ENCODE assay signal across 9 mouse cellular contexts in the genomic region with DNA sequence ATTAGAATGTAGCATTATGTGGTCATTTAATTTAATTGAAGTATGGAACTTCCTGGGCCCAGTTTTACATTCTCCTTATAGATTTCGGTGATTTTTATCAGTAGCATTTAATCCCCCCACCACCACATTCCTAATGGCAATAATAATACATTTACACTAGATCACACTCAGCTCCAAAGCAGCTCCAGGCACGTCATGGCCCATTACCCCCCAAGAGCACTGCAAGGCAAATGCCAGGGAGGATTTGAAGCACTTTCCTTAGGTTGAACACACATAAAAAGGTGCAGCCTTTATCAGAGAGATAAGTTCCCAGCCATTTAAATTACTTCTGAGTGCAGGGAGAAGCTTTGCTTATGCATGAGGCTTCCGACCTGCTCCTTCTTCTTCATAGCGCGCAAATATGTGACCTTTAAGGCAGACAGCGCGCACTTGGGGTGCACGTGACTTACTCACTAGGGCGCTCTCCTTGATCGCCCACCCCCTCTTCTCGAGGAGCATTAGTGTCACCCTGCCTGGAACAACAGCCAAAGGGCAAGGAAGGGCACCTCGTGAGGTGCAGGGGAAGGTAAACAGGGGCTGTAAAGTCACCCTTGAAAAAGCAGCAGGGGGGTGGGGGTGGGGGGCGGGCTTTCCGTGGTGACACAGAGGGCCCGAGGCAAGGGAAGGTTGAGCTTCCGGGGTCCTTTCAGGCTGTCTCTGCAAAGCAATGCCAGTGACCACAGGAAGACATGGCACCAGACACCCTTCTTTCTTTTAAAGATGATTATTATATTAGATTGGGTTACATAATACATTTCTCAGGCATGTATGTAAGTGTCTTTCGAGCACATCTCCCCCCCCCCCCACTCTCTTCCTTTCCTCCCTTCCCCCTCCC.
A peak's percentile ranks its signal among the peaks of the same experiment; 100 is the strongest.
DNase-seq lines count a peak whose midpoint lies in the region; ATAC-seq lines count a peak whose summit lies in the region.
"Had no signal": no experiment of that assay in that cellular context is flagged by ENCODE, and none has a peak within 500 bp of the region (broad histone marks: within the 10 kb centered on the region; RNA-seq: fewer than 3 reads in every experiment).

No protein-coding gene starts in this region.

- no peaks in the 10 kb centered on the region for H3K36me3 ChIP-seq in lung, embryonic 15.5 days
- H3K36me3 ChIP-seq in hindbrain, embryonic 12.5 days, result no peaks in the 10 kb centered on the region
- no peaks in the 10 kb centered on the region for H3K36me3 ChIP-seq in limb, embryonic 11.5 days (ENCODE audit: control insufficient read depth, insufficient read depth, low read length)

- H3K27ac ChIP-seq in lung, embryonic 15.5 days, result no peak overlapping the region
- peak overlapping the region; percentile 81 for H3K27ac ChIP-seq in hindbrain, embryonic 12.5 days
- H3K27ac ChIP-seq in limb, embryonic 11.5 days (replicated peaks; ENCODE audit: low read depth, low read length), result no peak overlapping the region

- H3K9ac ChIP-seq in lung, embryonic 15.5 days, result no peak overlapping the region
- H3K9ac ChIP-seq in hindbrain, embryonic 12.5 days, result no peak overlapping the region
- no peak overlapping the region for H3K9ac ChIP-seq in limb, embryonic 11.5 days (ENCODE audit: low read length)

- H3K9me3 ChIP-seq in lung, embryonic 15.5 days, result no peaks in the 10 kb centered on the region
- no peaks in the 10 kb centered on the region for H3K9me3 ChIP-seq in hindbrain, embryonic 12.5 days (replicated peaks)
- H3K9me3 ChIP-seq in limb, embryonic 11.5 days (ENCODE audit: control insufficient read depth, low read length), result no peaks in the 10 kb centered on the region

- 15% methylated on average over 17 of the region's 17 CpGs for WGBS in lung, embryonic 15.5 days
- WGBS in hindbrain, embryonic 12.5 days, result 20% methylated on average over 17 of the region's 17 CpGs
- WGBS in limb, embryonic 11.5 days, result 22% methylated on average over 17 of the region's 17 CpGs

- H3K4me3 ChIP-seq in lung, embryonic 15.5 days, result no peak overlapping the region
- H3K4me3 ChIP-seq in hindbrain, embryonic 12.5 days, result no peak overlapping the region
- no peak overlapping the region for H3K4me3 ChIP-seq in limb, embryonic 11.5 days (ENCODE audit: low read depth, low read length)
- H3K4me3 ChIP-seq: erythroblast, embryonic 14.5 days had no signal

- peak overlapping the region; percentile 47 for H3K4me2 ChIP-seq in lung, embryonic 15.5 days
- peak overlapping the region; percentile 41 for H3K4me2 ChIP-seq in hindbrain, embryonic 12.5 days (replicated peaks)
- peak overlapping the region; percentile 22; the same call in 1 of the 2 replicates for H3K4me2 ChIP-seq in limb, embryonic 11.5 days (ENCODE audit: low read depth, severe bottlenecking)

- H3K27me3 ChIP-seq in lung, embryonic 15.5 days, result no peaks in the 10 kb centered on the region
- H3K27me3 ChIP-seq in hindbrain, embryonic 12.5 days, result no peaks in the 10 kb centered on the region
- H3K27me3 ChIP-seq in limb, embryonic 11.5 days (ENCODE audit: control insufficient read depth, insufficient read depth, low read length), result no peaks in the 10 kb centered on the region

- DNase-seq in lung, postnatal 10 days, result no peak
- DNase-seq in limb, embryonic 11.5 days (ENCODE audit: low spot score), result no peak
- DNase-seq in thymus, postnatal 14 days, result peak; percentile 42
- no peak for DNase-seq in gastrocnemius, adult 18-20 months (ENCODE audit: low spot score)
- DNase-seq in urinary bladder, adult 2 months (ENCODE audit: low spot score), result no peak

- no peak for ATAC-seq in lung, embryonic 15.5 days (ENCODE audit: borderline replicate concordance, extremely low read depth, low FRiP score, low TSS enrichment)
- peak; percentile 59 for ATAC-seq in hindbrain, embryonic 12.5 days (ENCODE audit: low FRiP score)
- no peak for ATAC-seq in limb, embryonic 11.5 days (ENCODE audit: insufficient number of reproducible peaks, low FRiP score, low TSS enrichment, low read depth)
- no peak for ATAC-seq in frontal cortex, adult (ENCODE audit: low TSS enrichment)

- peaks cover 6% of the 10 kb centered on the region; the same call in 1 of the 2 replicates for H3K4me1 ChIP-seq in lung, embryonic 15.5 days
- peaks cover 22% of the 10 kb centered on the region for H3K4me1 ChIP-seq in hindbrain, embryonic 12.5 days
- H3K4me1 ChIP-seq in limb, embryonic 11.5 days (ENCODE audit: control insufficient read depth, insufficient read depth, low read length), result no peaks in the 10 kb centered on the region; the same call in 1 of the 2 replicates
